Mouse (Mus musculus): ENCODE results near the gene Zfp383.

- TF ChIP-seq TAL1 (IDR thresholded peaks at IDR 0.05; ENCODE audit: low read length): no peak
- no peak for TF ChIP-seq GATA1 (IDR thresholded peaks at IDR 0.05; ENCODE audit: low read length)
Measured at GRCm38 (mm10) chr7:29943720-29944119, 35.7 kb downstream of the Zfp383 start.

All from erythroblast, embryonic 14.5 days (primary cell).